Mouse (Mus musculus): Measurements from ENCODE around the gene Zfp989.
"Not testable (repeated sequence)": the region's sequence is repeated elsewhere in the genome, so short reads cannot be mapped to it uniquely, and the experiment has no call there.

Gene Zfp989

GRCm38 (mm10) chr4:146971757-146972156 lies at the start of gene Zfp989:
Zfp989 (plus strand) TSS chr4:146971976.
- DNase-seq (ENCODE audit: inconsistent ontology term) = not testable (repeated sequence)

GRCm38 (mm10) chr4:146932311-146933082 lies 39.3 kb upstream of the Zfp989 start:
- no peak for DNase-seq (ENCODE audit: inconsistent ontology term)

- DNase-seq (ENCODE audit: inconsistent ontology term) = not testable (repeated sequence)
Observed at GRCm38 (mm10) chr4:146941691-146942090, 30.1 kb upstream of the Zfp989 start.

- not testable (repeated sequence) for DNase-seq (ENCODE audit: inconsistent ontology term)
Observed at GRCm38 (mm10) chr4:146976581-146976980, 4.8 kb downstream of the Zfp989 start.

- not testable (repeated sequence) for DNase-seq (ENCODE audit: inconsistent ontology term)
Observed at GRCm38 (mm10) chr4:147018400-147018799, 46.6 kb downstream of the Zfp989 start.

GRCm38 (mm10) chr4:147021550-147021949 lies 49.8 kb downstream of the Zfp989 start, which contains the start of gene Rex2:
Rex2 (plus strand) TSS chr4:147021850.
- DNase-seq (ENCODE audit: inconsistent ontology term) = not testable (repeated sequence)

GRCm38 (mm10) chr4:147026374-147026773 lies 54.6 kb downstream of the Zfp989 start:
- DNase-seq (ENCODE audit: inconsistent ontology term) = not testable (repeated sequence)

GRCm38 (mm10) chr4:147031308-147032036 lies 59.7 kb downstream of the Zfp989 start:
- not testable (repeated sequence) for DNase-seq (ENCODE audit: inconsistent ontology term)

Measured in Muller cell, postnatal 12 days (primary cell).